Comparison of ENCODE assay signal across 14 mouse cellular contexts in genomic region chr7:141955565-141956173, GRCm38 (mm10). TPM values are rescaled to one million over a fixed set of nuclear protein-coding genes. Genes with fewer than 3 reads are reported as not detected.
DNase-seq lines count a peak whose midpoint lies in the region; ATAC-seq and TF ChIP-seq lines count a peak whose summit lies in the region.
"Had no signal": no experiment of that assay in that cellular context is flagged by ENCODE, and none has a peak within 500 bp of the region (broad histone marks: within the 10 kb centered on the region; RNA-seq: fewer than 3 reads in every experiment).

No protein-coding gene starts in this region.

- H3K9me3 ChIP-seq in hindbrain, embryonic 13.5 days, result no peaks in the 10 kb centered on the region
- H3K9me3 ChIP-seq in hindbrain, embryonic 16.5 days (ENCODE audit: control insufficient read depth, low read length), result no peaks in the 10 kb centered on the region
- H3K9me3 ChIP-seq in hindbrain, postnatal 0 days (ENCODE audit: low read length), result no peaks in the 10 kb centered on the region
- H3K9me3 ChIP-seq: forebrain, embryonic 13.5 days had no signal

- H3K27ac ChIP-seq in hindbrain, embryonic 13.5 days, result 0 out of 2 replicates have a peak overlapping the region, but pooled peaks have one; percentile 55
- H3K27ac ChIP-seq in hindbrain, embryonic 16.5 days (ENCODE audit: low read depth, low read length), result no peak overlapping the region
- peak overlapping the region; percentile 3; the same call in 1 of the 2 replicates for H3K27ac ChIP-seq in hindbrain, postnatal 0 days
- H3K27ac ChIP-seq: forebrain, embryonic 13.5 days had no signal

- H3K9ac ChIP-seq in hindbrain, embryonic 13.5 days, result peak overlapping the region; percentile 60
- no peak overlapping the region for H3K9ac ChIP-seq in hindbrain, embryonic 16.5 days (ENCODE audit: low read depth, low read length)
- no peak overlapping the region for H3K9ac ChIP-seq in hindbrain, postnatal 0 days (replicated peaks; ENCODE audit: low read length)
- H3K9ac ChIP-seq: forebrain, embryonic 13.5 days; lung, embryonic 14.5 days had no signal

- peaks cover 98% of the 10 kb centered on the region for H3K4me1 ChIP-seq in hindbrain, embryonic 13.5 days (replicated peaks)
- H3K4me1 ChIP-seq in hindbrain, embryonic 16.5 days (ENCODE audit: control insufficient read depth, insufficient read depth, low read depth, low read length), result peaks cover 78% of the 10 kb centered on the region
- H3K4me1 ChIP-seq in hindbrain, postnatal 0 days (ENCODE audit: insufficient read depth, low read length), result peaks cover 66% of the 10 kb centered on the region
- H3K4me1 ChIP-seq: megakaryocyte, embryonic 14.5 days had no signal

- H3K4me2 ChIP-seq in hindbrain, embryonic 13.5 days, result peak overlapping the region; percentile 13
- H3K4me2 ChIP-seq in hindbrain, embryonic 16.5 days (ENCODE audit: low read length), result no peak overlapping the region
- no peak overlapping the region for H3K4me2 ChIP-seq in hindbrain, postnatal 0 days (ENCODE audit: low read depth, low read length)
- H3K4me2 ChIP-seq: forebrain, embryonic 13.5 days; lung, embryonic 14.5 days had no signal

- DNase-seq in right cerebral cortex, postnatal 36 days (ENCODE audit: low spot score in 2 of 2), result peak; percentile 46 to 52
- no peak for DNase-seq in right cerebral cortex, postnatal 14 days
- peak; percentile 33 for DNase-seq in hindbrain, postnatal 0 days (ENCODE audit: low spot score)
- no peak for DNase-seq in thymus, postnatal 4 days
- no peak for DNase-seq in thymus, adult 18-20 months
- DNase-seq: kidney, postnatal 25 days; liver; lung, embryonic 14.5 days had no signal

- ATAC-seq in hindbrain, embryonic 13.5 days (ENCODE audit: low FRiP score), result no peak
- no peak for ATAC-seq in hindbrain, embryonic 16.5 days
- ATAC-seq in hindbrain, postnatal 0 days, result peak; percentile 22; the same call in 1 of the 2 replicates
- ATAC-seq: forebrain, embryonic 13.5 days; intestine, embryonic 16.5 days had no signal

- no peak for TF ChIP-seq CTCF in hindbrain, postnatal 0 days (IDR thresholded peaks at IDR 0.05; ENCODE audit: low read depth)

- WGBS in hindbrain, embryonic 13.5 days, result 76% methylated on average over 5 of the region's 5 CpGs
- WGBS in hindbrain, embryonic 16.5 days, result 55% methylated on average over 5 of the region's 5 CpGs
- WGBS in hindbrain, postnatal 0 days, result 59% methylated on average over 5 of the region's 5 CpGs

- no peaks in the 10 kb centered on the region for H3K27me3 ChIP-seq in hindbrain, embryonic 13.5 days
- no peaks in the 10 kb centered on the region for H3K27me3 ChIP-seq in hindbrain, embryonic 16.5 days (replicated peaks; ENCODE audit: control insufficient read depth, insufficient read depth, low read length)
- no peaks in the 10 kb centered on the region for H3K27me3 ChIP-seq in hindbrain, postnatal 0 days (ENCODE audit: insufficient read depth, low read length)
- H3K27me3 ChIP-seq: forebrain, embryonic 13.5 days had no signal

- no peak overlapping the region for H3K4me3 ChIP-seq in hindbrain, embryonic 13.5 days
- H3K4me3 ChIP-seq in hindbrain, embryonic 16.5 days (ENCODE audit: low read length), result no peak overlapping the region
- H3K4me3 ChIP-seq in hindbrain, postnatal 0 days (ENCODE audit: low read length), result no peak overlapping the region
- H3K4me3 ChIP-seq: forebrain, embryonic 13.5 days; megakaryocyte, embryonic 14.5 days had no signal

- H3K36me3 ChIP-seq in hindbrain, embryonic 13.5 days, result peaks cover 15% of the 10 kb centered on the region
- no peaks in the 10 kb centered on the region for H3K36me3 ChIP-seq in hindbrain, embryonic 16.5 days (ENCODE audit: control insufficient read depth, insufficient read depth, low read length)
- H3K36me3 ChIP-seq in hindbrain, postnatal 0 days (ENCODE audit: insufficient read depth, low read length), result no peaks in the 10 kb centered on the region

RNA-seq across cellular contexts. Expression of gene Brsk2, which starts 6.1 kb away (rescaled TPM):
- 22.5 and 24.5 TPM in 2 replicates for polyA plus RNA-seq in hindbrain, embryonic 13.5 days (2015; fragmentation: Nextera tagmentation; extraction: Ambion mirVana)
- 19.6 and 20.7 TPM in 2 replicates for polyA plus RNA-seq in hindbrain, embryonic 16.5 days (2015; fragmentation: Nextera tagmentation; extraction: Ambion mirVana)
- 136 and 143 TPM in 2 replicates for total RNA-seq in hindbrain, postnatal 0 days (2014; rRNA removed)
- polyA plus RNA-seq in hindbrain, postnatal 0 days (2015; fragmentation: Nextera tagmentation; extraction: Ambion mirVana), result 17.9 and 18.0 TPM in 2 replicates
- total RNA-seq: common myeloid progenitor, adult 5-6 weeks had no signal

RNA-seq across cellular contexts. Expression of gene Tollip, which starts 37.4 kb away (rescaled TPM):
- 70.1 and 72.9 TPM in 2 replicates for polyA plus RNA-seq in hindbrain, embryonic 13.5 days (2015; fragmentation: Nextera tagmentation; extraction: Ambion mirVana)
- polyA plus RNA-seq in hindbrain, embryonic 16.5 days (2015; fragmentation: Nextera tagmentation; extraction: Ambion mirVana), result 77.3 and 84.7 TPM in 2 replicates
- 120 and 121 TPM in 2 replicates for total RNA-seq in hindbrain, postnatal 0 days (2014; rRNA removed)
- 68.5 and 72.6 TPM in 2 replicates for polyA plus RNA-seq in hindbrain, postnatal 0 days (2015; fragmentation: Nextera tagmentation; extraction: Ambion mirVana)

Comparison
In these comparisons a context has a peak if more than half of its experiments do, and no peak if none do; other contexts are left out.
1. DNase-seq: peak in right cerebral cortex, postnatal 36 days (2 of 2) and hindbrain, postnatal 0 days (single experiment); none in right cerebral cortex, postnatal 14 days (single experiment), thymus, postnatal 4 days (single experiment) and thymus, adult 18-20 months (0 of 2).